Mouse (Mus musculus): ENCODE results near the gene Kif20b. TPM values are rescaled to one million over a fixed set of nuclear protein-coding genes. Genes with fewer than 3 reads are reported as not detected.

Kif20b gene
- polyA plus RNA-seq, 1 experiment from 2014 or later: 39.9 TPM

DNA sequence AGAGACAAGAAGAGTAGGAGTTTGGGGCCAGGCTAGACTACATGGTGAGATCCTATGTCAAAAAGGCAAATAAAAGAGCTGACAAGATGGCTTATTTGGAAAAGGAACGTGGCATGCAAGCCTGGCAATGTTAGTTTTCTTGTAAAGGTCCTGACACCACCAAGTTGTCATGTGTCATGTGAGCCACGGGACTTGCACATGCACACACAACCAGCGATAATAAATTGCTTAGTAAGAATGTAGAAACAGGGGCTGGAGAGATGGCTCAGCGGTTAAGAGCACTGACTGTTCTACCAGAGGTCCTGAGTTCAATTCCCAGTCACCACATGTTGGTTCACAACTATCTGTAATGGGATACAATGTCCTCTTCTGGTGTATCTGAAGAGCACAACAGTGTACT is 35.8 kb upstream of the Kif20b start:
- no peak for ATAC-seq (replicated peaks; ENCODE audit: extremely low read depth, insufficient read depth, low FRiP score)
- no peak overlapping the region for H3K9ac ChIP-seq (ENCODE audit: low read length)
- H3K36me3 ChIP-seq (ENCODE audit: control insufficient read depth, insufficient read depth): no peaks in the 10 kb centered on the region
- no peaks in the 10 kb centered on the region for H3K9me3 ChIP-seq (replicated peaks; ENCODE audit: control insufficient read depth, low read length)
- H3K4me2 ChIP-seq (ENCODE audit: low read depth, low read length): no peak overlapping the region
- no peaks in the 10 kb centered on the region for H3K27me3 ChIP-seq (ENCODE audit: control insufficient read depth, insufficient read depth, low read length)
- WGBS: 85% methylated on average over 4 of the region's 4 CpGs
- no peak overlapping the region for H3K4me3 ChIP-seq (ENCODE audit: low read length)
- no peak overlapping the region for H3K27ac ChIP-seq (ENCODE audit: low read length)
- no peaks in the 10 kb centered on the region for H3K4me1 ChIP-seq (ENCODE audit: control insufficient read depth, insufficient read depth, low read length)

DNA sequence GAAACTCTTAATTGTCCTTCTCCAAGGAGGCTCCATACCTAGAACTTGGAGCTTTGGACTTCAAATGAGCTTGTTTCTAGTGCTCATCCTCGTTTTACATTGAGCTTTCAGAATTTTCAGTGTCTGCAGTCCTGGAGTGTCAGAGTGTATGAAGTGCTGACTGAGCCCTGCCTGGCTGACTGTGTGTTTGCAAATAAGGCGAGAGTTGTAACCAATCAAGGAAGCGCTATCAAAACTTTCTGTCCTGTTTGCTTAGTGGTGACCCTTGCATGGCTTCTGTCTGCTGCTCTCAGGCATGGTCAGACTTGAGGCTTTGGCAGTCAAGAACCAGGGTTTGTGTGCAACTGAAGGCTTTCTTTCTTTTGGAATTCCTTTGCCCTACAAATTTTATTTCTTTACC is 31.2 kb upstream of the Kif20b start:
- no peak overlapping the region for H3K4me2 ChIP-seq (ENCODE audit: low read depth, low read length)
- H3K27me3 ChIP-seq (ENCODE audit: control insufficient read depth, insufficient read depth, low read length): no peaks in the 10 kb centered on the region
- no peak overlapping the region for H3K27ac ChIP-seq (ENCODE audit: low read length)
- ATAC-seq (replicated peaks; ENCODE audit: extremely low read depth, insufficient read depth, low FRiP score): no peak
- H3K4me1 ChIP-seq (ENCODE audit: control insufficient read depth, insufficient read depth, low read length): no peaks in the 10 kb centered on the region
- H3K36me3 ChIP-seq (ENCODE audit: control insufficient read depth, insufficient read depth): no peaks in the 10 kb centered on the region
- 60% methylated on average over 3 of the region's 3 CpGs for WGBS
- H3K9ac ChIP-seq (ENCODE audit: low read length): no peak overlapping the region
- no peaks in the 10 kb centered on the region for H3K9me3 ChIP-seq (replicated peaks; ENCODE audit: control insufficient read depth, low read length)
- H3K4me3 ChIP-seq (ENCODE audit: low read length): no peak overlapping the region

DNA sequence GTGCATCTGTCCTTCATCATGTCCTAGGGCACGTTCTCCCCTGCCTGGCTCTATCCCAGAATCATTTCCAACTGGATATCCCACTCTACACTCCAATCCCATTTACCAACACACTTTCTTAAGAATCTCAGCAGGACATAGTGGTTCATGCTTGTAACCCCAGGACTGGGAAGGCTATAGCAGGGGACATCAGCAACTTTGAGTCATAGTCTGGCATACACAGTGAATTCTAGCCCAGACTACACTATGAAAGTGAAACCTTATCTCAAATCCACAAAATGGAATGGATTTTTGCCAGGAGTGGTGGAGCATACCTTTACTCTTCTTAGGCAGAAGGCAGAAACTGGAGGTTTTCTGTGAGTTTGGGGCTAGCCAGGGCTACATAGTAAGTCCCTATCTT is 30.6 kb upstream of the Kif20b start:
- no peaks in the 10 kb centered on the region for H3K9me3 ChIP-seq (replicated peaks; ENCODE audit: control insufficient read depth, low read length)
- no peak overlapping the region for H3K4me2 ChIP-seq (ENCODE audit: low read depth, low read length)
- H3K9ac ChIP-seq (ENCODE audit: low read length): no peak overlapping the region
- ATAC-seq (replicated peaks; ENCODE audit: extremely low read depth, insufficient read depth, low FRiP score): no peak
- H3K27me3 ChIP-seq (ENCODE audit: control insufficient read depth, insufficient read depth, low read length): no peaks in the 10 kb centered on the region
- 60% methylated on average over 1 of the region's 1 CpGs for WGBS
- no peak overlapping the region for H3K27ac ChIP-seq (ENCODE audit: low read length)
- no peaks in the 10 kb centered on the region for H3K4me1 ChIP-seq (ENCODE audit: control insufficient read depth, insufficient read depth, low read length)
- H3K36me3 ChIP-seq (ENCODE audit: control insufficient read depth, insufficient read depth): no peaks in the 10 kb centered on the region
- no peak overlapping the region for H3K4me3 ChIP-seq (ENCODE audit: low read length)

DNA sequence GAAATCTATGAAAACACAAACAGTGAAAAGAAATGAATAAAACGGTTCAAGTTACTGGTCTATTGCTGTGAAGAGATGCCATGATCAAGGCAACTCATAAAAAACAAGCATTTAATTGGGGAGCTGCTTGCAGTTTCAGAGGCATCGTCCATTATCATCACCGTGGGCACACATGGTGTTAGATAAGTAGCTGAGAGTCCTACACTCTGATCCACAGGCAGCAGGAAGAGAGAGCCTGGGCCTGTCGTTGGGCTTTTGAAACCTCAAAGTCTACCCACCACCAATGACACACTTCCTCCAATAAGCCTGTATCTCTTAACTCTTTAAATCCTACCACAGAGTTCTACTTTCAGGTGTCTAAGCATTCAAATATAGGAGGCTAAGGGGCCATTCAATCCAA is 27.1 kb upstream of the Kif20b start:
- no peak overlapping the region for H3K4me3 ChIP-seq (ENCODE audit: low read length)
- H3K9ac ChIP-seq (ENCODE audit: low read length): no peak overlapping the region
- no peaks in the 10 kb centered on the region for H3K27me3 ChIP-seq (ENCODE audit: control insufficient read depth, insufficient read depth, low read length)
- H3K9me3 ChIP-seq (replicated peaks; ENCODE audit: control insufficient read depth, low read length): no peaks in the 10 kb centered on the region
- H3K36me3 ChIP-seq (ENCODE audit: control insufficient read depth, insufficient read depth): no peaks in the 10 kb centered on the region
- no peak overlapping the region for H3K27ac ChIP-seq (ENCODE audit: low read length)
- H3K4me1 ChIP-seq (ENCODE audit: control insufficient read depth, insufficient read depth, low read length): no peaks in the 10 kb centered on the region
- 66% methylated on average over 4 of the region's 4 CpGs for WGBS
- no peak for ATAC-seq (replicated peaks; ENCODE audit: extremely low read depth, insufficient read depth, low FRiP score)
- H3K4me2 ChIP-seq (ENCODE audit: low read depth, low read length): no peak overlapping the region

DNA sequence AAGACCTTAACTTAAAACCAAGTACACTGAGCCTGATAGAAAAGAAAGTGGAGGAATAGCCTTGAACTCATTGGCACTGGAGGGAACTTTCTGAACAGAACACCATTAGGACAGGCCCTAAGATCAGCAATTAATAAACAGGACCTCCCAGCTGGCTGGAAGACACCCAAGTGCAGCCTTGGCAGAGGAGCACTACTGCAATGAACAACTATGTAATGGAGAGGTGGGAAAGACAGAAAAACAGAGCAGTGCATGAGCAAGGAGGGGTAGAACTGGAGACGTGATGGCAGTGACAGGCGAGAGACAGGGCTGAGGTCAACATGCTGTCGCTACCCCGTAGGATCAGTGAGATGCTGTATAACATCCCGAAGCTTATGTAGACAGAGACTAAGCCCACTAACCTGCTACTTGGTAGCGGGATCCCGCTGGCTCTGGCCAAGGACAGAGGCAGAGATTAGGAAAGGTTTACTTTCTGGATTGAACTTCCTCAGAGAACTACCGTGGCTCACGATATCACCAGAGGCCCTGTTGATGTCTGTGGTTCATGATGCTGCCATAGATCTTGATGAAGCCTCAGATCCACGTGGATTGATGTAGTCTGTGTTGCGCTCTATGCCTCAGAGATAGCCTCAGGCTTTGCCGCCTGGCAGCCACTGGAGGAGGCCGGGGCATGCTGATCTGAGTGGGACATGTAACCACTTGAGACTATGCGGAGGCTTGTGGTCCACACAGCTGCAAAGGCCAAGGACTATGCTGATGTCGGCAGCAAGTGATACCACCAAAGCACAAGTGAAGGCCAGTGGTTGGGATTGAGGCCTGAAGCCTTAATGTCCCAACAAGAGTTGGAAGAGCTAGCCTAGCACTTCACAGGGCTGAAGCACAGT is 24.8 kb upstream of the Kif20b start:
- Histone ChIP-seq H3K9me3 (replicated peaks; ENCODE audit: control insufficient read depth, low read length) (no peaks in the 10 kb centered on the region; the same call in 1 of the 2 replicates), H3K4me2 (ENCODE audit: low read depth, low read length) (no peak overlapping the region), H3K36me3 (ENCODE audit: control insufficient read depth, insufficient read depth) (no peaks in the 10 kb centered on the region), H3K9ac (ENCODE audit: low read length) (no peak overlapping the region), H3K27ac (ENCODE audit: low read length) (no peak overlapping the region), H3K4me3 (ENCODE audit: low read length) (no peak overlapping the region), H3K27me3 (ENCODE audit: control insufficient read depth, insufficient read depth, low read length) (no peaks in the 10 kb centered on the region), H3K4me1 (ENCODE audit: control insufficient read depth, insufficient read depth, low read length) (no peaks in the 10 kb centered on the region)
- no peak for ATAC-seq (replicated peaks; ENCODE audit: extremely low read depth, insufficient read depth, low FRiP score)
- WGBS: 83% methylated on average over 15 of the region's 15 CpGs

DNA sequence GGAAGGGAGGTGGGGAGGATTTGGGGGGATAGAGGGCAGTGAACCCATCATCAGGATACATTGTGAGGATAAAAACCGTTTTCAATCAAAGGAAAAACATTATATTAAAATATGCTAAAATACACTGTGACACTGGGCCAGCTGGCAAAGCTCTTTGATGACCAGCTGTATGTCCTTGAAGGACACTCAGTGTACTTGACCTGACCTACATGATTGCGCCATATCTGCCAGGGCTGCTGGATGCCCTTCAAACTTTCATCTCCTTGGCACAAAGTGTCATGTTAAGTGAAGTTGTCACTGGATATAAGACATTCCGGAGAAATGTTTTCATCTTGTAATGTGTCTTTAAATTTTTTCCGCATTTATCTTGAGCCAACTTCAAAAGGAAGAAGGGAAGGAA is 23.2 kb upstream of the Kif20b start:
- Histone ChIP-seq H3K9me3 (replicated peaks; ENCODE audit: control insufficient read depth, low read length) (peaks cover 2% of the 10 kb centered on the region; the same call in 1 of the 2 replicates), H3K36me3 (ENCODE audit: control insufficient read depth, insufficient read depth) (no peaks in the 10 kb centered on the region), H3K4me2 (ENCODE audit: low read depth, low read length) (no peak overlapping the region), H3K9ac (ENCODE audit: low read length) (no peak overlapping the region), H3K4me1 (ENCODE audit: control insufficient read depth, insufficient read depth, low read length) (no peaks in the 10 kb centered on the region), H3K27me3 (ENCODE audit: control insufficient read depth, insufficient read depth, low read length) (no peaks in the 10 kb centered on the region), H3K4me3 (ENCODE audit: low read length) (no peak overlapping the region), H3K27ac (ENCODE audit: low read length) (no peak overlapping the region)
- ATAC-seq (replicated peaks; ENCODE audit: extremely low read depth, insufficient read depth, low FRiP score): no peak
- WGBS: 68% methylated on average over 4 of the region's 4 CpGs

DNA sequence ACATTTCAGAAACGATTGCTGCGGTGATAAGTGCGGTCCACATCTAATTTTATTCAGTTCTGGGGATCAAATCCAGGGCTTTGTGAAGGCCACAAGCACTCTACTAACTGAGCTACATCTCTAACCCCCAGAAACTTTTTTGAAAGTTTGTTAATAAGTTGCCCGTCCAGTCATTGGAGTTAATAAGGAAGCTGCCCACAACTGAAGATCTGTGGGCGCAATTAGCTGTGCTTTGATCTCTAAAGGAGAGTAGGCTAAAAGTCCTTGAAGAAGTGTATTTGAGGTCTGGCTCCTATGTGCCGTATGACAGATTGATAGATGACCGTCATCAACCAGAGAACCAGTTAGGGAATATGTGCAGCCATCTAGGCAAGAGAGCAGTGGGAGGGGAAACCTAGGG is 20.9 kb upstream of the Kif20b start:
- Histone ChIP-seq H3K9me3 (replicated peaks; ENCODE audit: control insufficient read depth, low read length) (peaks cover 2% of the 10 kb centered on the region; the same call in 1 of the 2 replicates), H3K27ac (ENCODE audit: low read length) (no peak overlapping the region), H3K4me3 (ENCODE audit: low read length) (no peak overlapping the region), H3K9ac (ENCODE audit: low read length) (no peak overlapping the region), H3K4me2 (ENCODE audit: low read depth, low read length) (no peak overlapping the region), H3K27me3 (ENCODE audit: control insufficient read depth, insufficient read depth, low read length) (no peaks in the 10 kb centered on the region), H3K36me3 (ENCODE audit: control insufficient read depth, insufficient read depth) (no peaks in the 10 kb centered on the region), H3K4me1 (ENCODE audit: control insufficient read depth, insufficient read depth, low read length) (no peaks in the 10 kb centered on the region)
- no peak for ATAC-seq (replicated peaks; ENCODE audit: extremely low read depth, insufficient read depth, low FRiP score)
- 87% methylated on average over 7 of the region's 7 CpGs for WGBS

DNA sequence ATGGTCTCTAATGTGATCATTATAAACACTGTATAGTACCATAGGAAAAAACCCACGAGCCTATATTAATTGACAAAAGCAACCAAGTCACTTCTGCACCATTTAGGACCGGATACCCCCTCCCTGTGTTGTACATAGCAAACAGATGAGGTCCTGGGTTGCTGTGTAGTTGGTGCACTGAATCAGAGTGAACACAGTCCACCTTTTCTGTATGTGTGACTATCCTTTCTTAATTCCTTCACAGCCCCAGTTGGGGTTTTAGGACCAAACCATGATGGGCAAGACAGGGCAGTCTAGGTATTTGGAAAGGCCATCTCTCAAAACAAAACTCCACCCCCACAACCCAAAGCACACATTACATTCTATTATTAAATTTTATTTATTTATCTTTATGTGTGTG is 20.4 kb upstream of the Kif20b start:
- no peak for ATAC-seq (replicated peaks; ENCODE audit: extremely low read depth, insufficient read depth, low FRiP score)
- H3K9ac ChIP-seq (ENCODE audit: low read length): no peak overlapping the region
- peaks cover 2% of the 10 kb centered on the region; the same call in 1 of the 2 replicates for H3K9me3 ChIP-seq (replicated peaks; ENCODE audit: control insufficient read depth, low read length)
- WGBS: 87% methylated on average over 2 of the region's 2 CpGs
- H3K27ac ChIP-seq (ENCODE audit: low read length): no peak overlapping the region
- no peak overlapping the region for H3K4me2 ChIP-seq (ENCODE audit: low read depth, low read length)
- H3K36me3 ChIP-seq (ENCODE audit: control insufficient read depth, insufficient read depth): no peaks in the 10 kb centered on the region
- H3K4me3 ChIP-seq (ENCODE audit: low read length): no peak overlapping the region
- no peaks in the 10 kb centered on the region for H3K27me3 ChIP-seq (ENCODE audit: control insufficient read depth, insufficient read depth, low read length)
- 0 out of 2 replicates have a peak, but pooled peaks cover 2% of the 10 kb centered on the region for H3K4me1 ChIP-seq (ENCODE audit: control insufficient read depth, insufficient read depth, low read length)

DNA sequence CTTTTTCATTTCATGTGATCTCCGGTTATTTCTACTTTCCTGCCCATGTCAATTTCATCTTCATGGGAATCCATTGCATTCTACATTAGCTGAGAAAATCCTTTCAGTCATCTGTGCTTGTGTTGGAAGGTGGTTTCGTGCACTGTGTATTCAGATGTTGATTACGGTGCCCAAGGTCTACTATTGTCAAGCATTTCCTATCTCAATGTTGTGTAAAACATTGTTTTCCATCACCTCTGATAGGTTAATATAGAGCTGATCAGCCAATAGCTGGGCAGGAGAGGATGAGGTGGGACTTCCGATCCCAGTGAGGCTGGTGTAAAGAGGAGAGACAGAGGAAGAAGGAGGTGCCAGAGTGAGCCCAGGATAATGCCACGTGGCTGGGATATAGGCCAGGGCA is 18.1 kb upstream of the Kif20b start:
- Histone ChIP-seq H3K27me3 (ENCODE audit: control insufficient read depth, insufficient read depth, low read length) (no peaks in the 10 kb centered on the region), H3K9me3 (replicated peaks; ENCODE audit: control insufficient read depth, low read length) (peaks cover 2% of the 10 kb centered on the region; the same call in 1 of the 2 replicates), H3K4me3 (ENCODE audit: low read length) (no peak overlapping the region), H3K36me3 (ENCODE audit: control insufficient read depth, insufficient read depth) (no peaks in the 10 kb centered on the region), H3K27ac (ENCODE audit: low read length) (no peak overlapping the region), H3K9ac (ENCODE audit: low read length) (no peak overlapping the region), H3K4me2 (ENCODE audit: low read depth, low read length) (no peak overlapping the region), H3K4me1 (ENCODE audit: control insufficient read depth, insufficient read depth, low read length) (0 out of 2 replicates have a peak, but pooled peaks cover 2% of the 10 kb centered on the region)
- no peak for ATAC-seq (replicated peaks; ENCODE audit: extremely low read depth, insufficient read depth, low FRiP score)
- 87% methylated on average over 5 of the region's 5 CpGs for WGBS
